Mouse (Mus musculus): ENCODE measurements around the gene Hoxa3.

Hoxa3 gene

GRCm38 (mm10) chr6:52167736-52168161, 45.4 kb downstream of the Hoxa3 start:
- no peak for DNase-seq (ENCODE audit: low read depth, low spot score)

- DNase-seq (ENCODE audit: low read depth, low spot score) = no peak
These were observed 46.0 kb downstream of the Hoxa3 start for GRCm38 (mm10) chr6:52167176-52167575.

- no peak for DNase-seq (ENCODE audit: low read depth, low spot score)
These were observed 46.6 kb downstream of the Hoxa3 start for GRCm38 (mm10) chr6:52166431-52167077.

GRCm38 (mm10) chr6:52165441-52166370, 47.4 kb downstream of the Hoxa3 start:
- no peak for DNase-seq (ENCODE audit: low read depth, low spot score)

- DNase-seq (ENCODE audit: low read depth, low spot score) = no peak
These were observed 48.3 kb downstream of the Hoxa3 start, which contains the start of gene Hoxa2 for GRCm38 (mm10) chr6:52164626-52165440. Gene Hoxa2, minus strand, starts transcription at chr6:52164831.

GRCm38 (mm10) chr6:52164051-52164625, 49.0 kb downstream of the Hoxa3 start:
- DNase-seq (ENCODE audit: low read depth, low spot score) = no peak

- DNase-seq (ENCODE audit: low read depth, low spot score) = no peak
These were observed 49.6 kb downstream of the Hoxa3 start for GRCm38 (mm10) chr6:52163366-52164031.

GRCm38 (mm10) chr6:52162611-52163365, 50.3 kb downstream of the Hoxa3 start:
- no peak for DNase-seq (ENCODE audit: low read depth, low spot score)

GRCm38 (mm10) chr6:52162093-52162380, 51.1 kb downstream of the Hoxa3 start:
- DNase-seq (ENCODE audit: low read depth, low spot score) = no peak

- DNase-seq (ENCODE audit: low read depth, low spot score) = no peak
These were observed 51.6 kb downstream of the Hoxa3 start for GRCm38 (mm10) chr6:52161336-52162092.

- DNase-seq (ENCODE audit: low read depth, low spot score) = no peak
These were observed 52.4 kb downstream of the Hoxa3 start for GRCm38 (mm10) chr6:52160511-52161335.

GRCm38 (mm10) chr6:52159979-52160378, 53.2 kb downstream of the Hoxa3 start:
- no peak for DNase-seq (ENCODE audit: low read depth, low spot score)

- DNase-seq (ENCODE audit: low read depth, low spot score) = no peak
These were observed 53.9 kb downstream of the Hoxa3 start for GRCm38 (mm10) chr6:52159164-52159761.

GRCm38 (mm10) chr6:52158276-52159051, 54.7 kb downstream of the Hoxa3 start, which contains the start of gene Hoxa1:
Gene Hoxa1, minus strand, starts transcription at chr6:52158317.
- no peak for DNase-seq (ENCODE audit: low read depth, low spot score)

GRCm38 (mm10) chr6:52157466-52158275, 55.5 kb downstream of the Hoxa3 start:
- DNase-seq (ENCODE audit: low read depth, low spot score) = no peak

- no peak for DNase-seq (ENCODE audit: low read depth, low spot score)
These were observed 56.5 kb downstream of the Hoxa3 start for GRCm38 (mm10) chr6:52156551-52157200.

All from embryo, embryonic 11.5 days (tissue).